Mouse (Mus musculus) cortical plate, adult 2 months (tissue): ENCODE results near the gene Stt3b.

ENCODE experiments used
- CTCF ChIP-seq: fragments of 200-500 bp; IDR thresholded peaks from 2 replicates; pipeline ENCODE4 v1.5.1; 2011; ENCODE audit warnings: mild to moderate bottlenecking, control low read depth, low read length; ENCODE audit not compliant: insufficient read depth; ENCODE audit errors: extremely low read depth
- POLR2A ChIP-seq: fragments of 200-500 bp; IDR thresholded peaks from 2 replicates; pipeline ENCODE4 v1.6.1; 2011; ENCODE audit warnings: mild to moderate bottlenecking, low read length, control low read depth; ENCODE audit not compliant: insufficient read depth; ENCODE audit errors: extremely low read depth

- no peak for TF ChIP-seq CTCF
- no peak for TF ChIP-seq POLR2A
Observed at GRCm38 (mm10) chr9:115317049-115317448, 6.8 kb upstream of the Stt3b start.
